Mouse (Mus musculus): Measurements from ENCODE around the gene Zfp763.
A peak's percentile ranks its signal among the peaks of the same experiment; 100 is the strongest.
"Not testable (repeated sequence)": the region's sequence is repeated elsewhere in the genome, so short reads cannot be mapped to it uniquely, and the experiment has no call there.

The Zfp763 gene

GRCm38 (mm10) chr17:33032900-33033891, at the start of gene Zfp763:
Zfp763 (minus strand) TSS chr17:33033402.
- DNase-seq, result peak; percentile 70

GRCm38 (mm10) chr17:33067958-33068357, 34.8 kb upstream of the Zfp763 start, which contains the start of gene 4921501E09Rik:
4921501E09Rik (minus strand) TSS chr17:33068058.
- no peak for DNase-seq

- no peak for DNase-seq
Observed at GRCm38 (mm10) chr17:33063001-33063400, 29.8 kb upstream of the Zfp763 start.

- peak; percentile 15 for DNase-seq
Observed at GRCm38 (mm10) chr17:33058791-33059190, 25.6 kb upstream of the Zfp763 start.

- no peak for DNase-seq
Observed at GRCm38 (mm10) chr17:33032376-33032775, 826 bp downstream of the Zfp763 start.

- not testable (repeated sequence) for DNase-seq
Observed at GRCm38 (mm10) chr17:33020434-33020833, 12.8 kb downstream of the Zfp763 start.

- peak; percentile 41 for DNase-seq
Observed at GRCm38 (mm10) chr17:33008337-33008736, 24.9 kb downstream of the Zfp763 start.

- DNase-seq, result no peak
Observed at GRCm38 (mm10) chr17:32998492-32998891, 34.7 kb downstream of the Zfp763 start.

- peak; percentile 81 for DNase-seq
Observed at GRCm38 (mm10) chr17:32992699-32993474, 40.3 kb downstream of the Zfp763 start, which contains the start of gene Zfp952. Zfp952 (plus strand) TSS chr17:32993129.

- peak; percentile 53 for DNase-seq
Observed at GRCm38 (mm10) chr17:32991965-32992698, 41.1 kb downstream of the Zfp763 start.

- no peak for DNase-seq
Observed at GRCm38 (mm10) chr17:32986301-32986700, 46.9 kb downstream of the Zfp763 start.

GRCm38 (mm10) chr17:32981361-32981760, 51.8 kb downstream of the Zfp763 start:
- DNase-seq, result no peak

All from thymus, postnatal 14 days (tissue).